Mouse (Mus musculus) forebrain, embryonic 10.5 days (tissue): ENCODE data around the gene Smarcd3. TPM values are rescaled to one million over a fixed set of nuclear protein-coding genes. Genes with fewer than 3 reads are reported as not detected.

Experiments
- DNase-seq: peaks from one replicate; pipeline ENCODE4 v3.0.0-alpha.2; 2017; ENCODE audit warnings: low spot score; ENCODE audit errors: extremely low spot score
- H3K27ac ChIP-seq: fragments of 300-500 bp; sonication (generic); 2 replicates; pipeline ENCODE4 v1.5.1; 2016; ENCODE audit warnings: mild to moderate bottlenecking
- H3K27me3 ChIP-seq: fragments of 300-500 bp; sonication (generic); 2 replicates; pipeline ENCODE4 v1.6.1; 2016; ENCODE audit warnings: mild to moderate bottlenecking; ENCODE audit not compliant: poor library complexity, severe bottlenecking
- H3K36me3 ChIP-seq: fragments of 300-500 bp; sonication (generic); replicated peaks from 2 replicates; pipeline ENCODE4 v1.6.1; 2016; ENCODE audit warnings: mild to moderate bottlenecking, moderate library complexity
- H3K4me1 ChIP-seq: fragments of 300-500 bp; sonication (generic); 2 replicates; pipeline ENCODE4 v1.6.1; 2016
- H3K4me3 ChIP-seq: fragments of 300-500 bp; sonication (generic); 2 replicates; pipeline ENCODE4 v1.5.1; 2016; ENCODE audit warnings: mild to moderate bottlenecking, moderate library complexity
- H3K9me3 ChIP-seq: fragments of 300-500 bp; sonication (generic); 2 replicates; pipeline ENCODE4 v1.6.1; 2016; ENCODE audit warnings: mild to moderate bottlenecking, moderate library complexity
- WGBS: fragments of 180-500 bp; shearing (Covaris S2); methylation state at CpG from one replicate; pipeline ENCODE4 v1.1.7; 2016; 5-methylcytosine and 5-hydroxymethylcytosine counted together
- polyA plus RNA-seq: library from polyadenylated mRNA; unstranded; fragments of >200 nt; fragmentation: Nextera tagmentation; extraction: Ambion mirVana; gene quantifications from 2 replicates; pipeline ENCODE4 v1.2.1, GENCODE M21; 2016

Smarcd3 gene
- polyA plus RNA-seq, 1 experiment from 2014 or later = 39.7 TPM

DNA sequence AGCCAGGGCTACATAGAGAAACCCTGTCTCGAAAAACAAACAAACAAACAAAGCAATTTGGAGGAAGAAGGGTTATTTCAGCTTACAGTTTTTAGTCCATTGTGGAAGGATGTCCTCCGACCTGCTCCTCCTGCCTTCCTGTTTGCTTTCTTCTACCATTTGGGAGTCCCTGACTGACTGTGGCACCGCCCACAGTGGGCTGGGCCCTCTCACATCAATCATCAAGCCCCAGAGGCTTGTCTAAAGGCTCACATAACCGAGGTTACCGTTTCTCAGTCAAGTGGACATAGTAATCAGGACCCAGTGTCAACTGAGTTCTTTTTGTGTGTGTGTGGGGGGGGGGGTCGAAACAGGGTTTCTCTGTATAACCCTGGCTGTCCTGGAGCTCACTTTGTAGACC lies 13.9 kb upstream of the Smarcd3 start:
- Histone ChIP-seq H3K27me3 (no peaks in the 10 kb centered on the region), H3K4me3 (no peak overlapping the region), H3K36me3 (no peaks in the 10 kb centered on the region), H3K27ac (no peak overlapping the region), H3K9me3 (no peaks in the 10 kb centered on the region), H3K4me1 (peaks cover 15% of the 10 kb centered on the region)
- 75% methylated on average over 6 of the region's 6 CpGs for WGBS
- no peak for DNase-seq

DNA sequence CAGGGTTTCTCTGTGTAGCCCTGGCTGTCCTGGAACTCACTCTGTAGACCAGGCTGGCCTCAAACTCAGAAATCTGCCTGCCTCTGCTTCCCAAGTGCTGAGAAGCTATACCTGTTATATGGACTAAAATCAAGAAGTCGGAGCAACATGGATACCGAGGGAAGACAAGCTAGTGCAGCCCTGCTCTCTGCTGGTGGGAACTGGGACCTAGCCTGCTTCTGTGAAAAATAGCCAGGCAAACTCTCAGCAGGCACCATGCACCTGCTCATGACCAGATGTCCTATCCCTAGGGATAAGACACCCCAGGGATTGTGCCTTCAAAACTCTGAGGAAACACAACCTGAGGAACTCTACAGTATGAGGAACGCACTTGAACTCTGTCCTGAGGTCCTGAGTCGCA lies 12.8 kb upstream of the Smarcd3 start:
- 84% methylated on average over 4 of the region's 4 CpGs for WGBS
- Histone ChIP-seq H3K27me3 (no peaks in the 10 kb centered on the region), H3K4me3 (no peak overlapping the region), H3K36me3 (no peaks in the 10 kb centered on the region), H3K4me1 (peaks cover 15% of the 10 kb centered on the region), H3K27ac (no peak overlapping the region), H3K9me3 (no peaks in the 10 kb centered on the region)
- no peak for DNase-seq

DNA sequence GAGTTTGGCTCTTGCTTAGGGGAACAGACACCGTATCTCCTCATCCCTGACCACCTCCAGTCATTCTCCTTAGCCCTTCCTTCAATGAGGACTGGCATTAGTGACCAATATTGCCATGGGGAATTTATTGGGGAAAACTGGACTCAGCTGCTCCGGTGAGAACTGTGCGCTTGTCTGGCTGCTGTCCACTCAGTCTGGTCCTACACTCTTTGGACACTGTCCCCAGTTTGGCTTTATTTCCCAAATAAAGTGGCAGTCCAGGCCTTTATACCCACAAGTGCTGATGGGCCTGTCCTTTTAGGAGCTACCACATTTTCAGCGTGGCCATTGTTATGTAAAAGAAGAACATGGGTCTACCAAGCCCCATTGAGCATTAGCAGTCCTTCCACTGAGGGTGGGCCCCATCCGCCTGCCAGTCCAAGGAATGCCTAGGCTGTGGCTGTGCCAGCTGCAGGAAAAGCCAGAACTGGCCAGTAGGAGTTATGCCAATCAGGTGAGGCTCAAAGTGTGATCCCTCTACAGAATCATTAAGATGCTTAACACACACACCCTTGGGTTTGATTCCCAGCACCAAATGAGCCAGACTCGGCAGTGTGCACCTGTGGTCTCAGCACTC lies 11.4 kb upstream of the Smarcd3 start:
- Histone ChIP-seq H3K4me1 (peaks cover 15% of the 10 kb centered on the region), H3K27me3 (peaks cover 7% of the 10 kb centered on the region; the same call in 1 of the 2 replicates), H3K9me3 (no peaks in the 10 kb centered on the region), H3K27ac (no peak overlapping the region), H3K36me3 (no peaks in the 10 kb centered on the region), H3K4me3 (no peak overlapping the region)
- WGBS = 70% methylated on average over 6 of the region's 6 CpGs
- DNase-seq = no peak

DNA sequence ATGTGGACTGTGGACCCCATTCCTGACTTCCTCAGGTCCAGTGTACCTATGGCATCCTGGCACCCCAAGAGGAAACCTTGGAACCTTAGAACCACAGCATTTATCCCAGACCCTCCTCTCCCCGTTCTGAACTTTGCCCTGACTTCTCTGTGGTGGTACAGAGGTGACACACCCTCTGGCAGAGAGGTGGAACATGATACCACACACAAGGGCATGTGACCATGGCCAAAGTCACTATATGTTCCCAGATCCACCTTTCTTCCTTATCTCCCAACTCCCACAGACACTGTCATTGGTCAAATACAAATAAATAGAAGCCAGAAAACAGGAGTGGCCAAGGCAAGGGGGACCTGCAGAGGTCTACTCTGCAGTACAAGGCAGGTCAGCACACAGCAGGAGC lies 10.9 kb upstream of the Smarcd3 start:
- no peak overlapping the region for H3K4me3 ChIP-seq
- H3K9me3 ChIP-seq = no peaks in the 10 kb centered on the region
- H3K27me3 ChIP-seq = peaks cover 7% of the 10 kb centered on the region; the same call in 1 of the 2 replicates
- H3K36me3 ChIP-seq = no peaks in the 10 kb centered on the region
- H3K27ac ChIP-seq = no peak overlapping the region
- DNase-seq = no peak
- WGBS = 55% methylated on average over 1 of the region's 1 CpGs
- H3K4me1 ChIP-seq = peaks cover 15% of the 10 kb centered on the region

DNA sequence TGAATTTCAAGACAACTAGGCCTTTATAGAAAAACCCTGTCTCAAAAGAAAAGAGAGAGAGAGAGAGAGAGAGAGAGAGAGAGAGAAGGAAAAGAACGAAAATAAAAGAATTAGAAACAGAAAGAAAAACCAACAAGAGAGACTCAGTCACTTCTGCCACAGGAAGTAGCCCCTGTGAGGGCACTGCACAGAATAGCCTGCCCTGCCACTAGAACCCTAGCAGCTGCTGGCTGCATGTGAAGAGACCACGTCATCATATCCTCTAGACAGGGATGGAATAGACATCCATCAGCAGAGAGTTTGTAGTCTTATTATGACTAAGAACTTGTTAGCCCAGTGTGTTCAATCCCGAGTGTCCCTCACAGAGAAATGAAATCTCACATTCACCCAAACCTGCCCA lies 5.5 kb upstream of the Smarcd3 start:
- DNase-seq = no peak
- H3K36me3 ChIP-seq = no peaks in the 10 kb centered on the region
- H3K4me3 ChIP-seq = no peak overlapping the region
- H3K4me1 ChIP-seq = peaks cover 4% of the 10 kb centered on the region
- 71% methylated on average over 3 of the region's 3 CpGs for WGBS
- H3K27ac ChIP-seq = no peak overlapping the region
- H3K9me3 ChIP-seq = no peaks in the 10 kb centered on the region
- peaks cover 18% of the 10 kb centered on the region for H3K27me3 ChIP-seq

DNA sequence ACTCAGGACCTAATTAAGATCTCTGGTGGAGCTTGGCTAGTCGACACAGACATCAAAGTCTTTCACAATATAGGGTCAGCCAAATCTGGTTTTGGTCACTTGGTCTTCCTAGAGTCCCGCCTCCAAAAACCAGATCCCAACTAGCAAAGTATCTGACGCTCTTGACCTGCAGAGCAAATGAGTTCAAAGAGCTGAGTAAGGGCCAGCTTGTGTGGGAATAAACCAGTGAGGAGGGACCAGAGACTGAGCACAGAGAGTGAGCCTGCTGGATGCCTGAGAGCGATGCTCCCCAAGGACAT lies 560 bp upstream of the Smarcd3 start:
- H3K4me3 ChIP-seq = peak overlapping the region; percentile 70
- peaks cover 60% of the 10 kb centered on the region for H3K27me3 ChIP-seq
- H3K27ac ChIP-seq = no peak overlapping the region
- no peak for DNase-seq
- no peaks in the 10 kb centered on the region for H3K36me3 ChIP-seq
- 40% methylated on average over 4 of the region's 4 CpGs for WGBS
- peaks cover 35% of the 10 kb centered on the region for H3K4me1 ChIP-seq
- H3K9me3 ChIP-seq = no peaks in the 10 kb centered on the region

DNA sequence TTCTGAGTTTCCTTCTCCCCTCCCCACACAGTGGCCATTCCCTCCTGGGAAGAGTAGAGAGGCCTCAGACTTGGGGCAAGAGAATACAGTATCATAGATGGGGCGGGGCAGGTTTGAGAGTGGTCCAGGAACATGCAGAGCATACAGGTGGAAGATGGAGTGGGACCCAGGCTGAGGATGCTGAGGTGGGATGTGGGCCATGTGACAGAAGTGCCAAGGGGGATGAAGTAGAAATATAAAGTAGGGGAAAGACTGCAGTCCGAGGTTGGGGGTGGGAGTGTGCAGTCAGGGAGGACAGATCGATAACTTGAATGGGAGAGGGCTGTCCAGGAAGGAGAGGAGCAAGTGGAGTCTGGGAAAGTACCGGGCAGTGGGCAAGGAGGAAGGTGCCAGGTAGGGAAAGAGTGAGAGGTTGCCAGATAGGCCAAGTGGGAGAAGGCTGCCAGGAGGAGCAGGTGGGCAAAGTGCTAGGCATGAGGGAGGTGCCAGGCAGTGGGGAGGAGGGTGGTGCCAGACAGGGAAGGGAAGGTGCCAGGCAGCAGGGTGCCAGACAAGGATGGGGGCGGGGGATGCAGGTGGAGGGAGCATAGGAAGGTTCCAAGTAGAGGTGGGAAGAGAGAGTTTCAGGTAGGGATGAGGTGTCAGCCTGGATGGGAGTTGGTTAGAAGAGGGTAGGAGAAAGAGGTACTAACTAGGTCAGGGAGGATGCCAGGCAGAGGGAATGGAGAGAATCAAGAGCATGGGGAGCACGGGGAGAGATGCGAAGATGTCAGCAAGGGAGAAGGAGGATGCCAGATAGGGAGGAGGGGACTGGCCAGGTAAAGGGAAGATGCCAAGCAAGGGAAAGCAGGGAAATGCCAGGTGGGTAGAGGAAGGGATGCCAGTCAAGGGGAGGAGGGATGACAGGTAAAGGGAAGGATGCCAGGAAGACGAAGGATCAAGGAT lies 898 bp downstream of the Smarcd3 start:
- WGBS = 43% methylated on average over 8 of the region's 8 CpGs
- H3K36me3 ChIP-seq = no peaks in the 10 kb centered on the region
- H3K4me3 ChIP-seq = peak overlapping the region; percentile 70
- peaks cover 65% of the 10 kb centered on the region for H3K27me3 ChIP-seq
- H3K9me3 ChIP-seq = no peaks in the 10 kb centered on the region
- H3K27ac ChIP-seq = peak overlapping the region; percentile 84; the same call in 1 of the 2 replicates
- no peak for DNase-seq
- H3K4me1 ChIP-seq = peaks cover 35% of the 10 kb centered on the region

DNA sequence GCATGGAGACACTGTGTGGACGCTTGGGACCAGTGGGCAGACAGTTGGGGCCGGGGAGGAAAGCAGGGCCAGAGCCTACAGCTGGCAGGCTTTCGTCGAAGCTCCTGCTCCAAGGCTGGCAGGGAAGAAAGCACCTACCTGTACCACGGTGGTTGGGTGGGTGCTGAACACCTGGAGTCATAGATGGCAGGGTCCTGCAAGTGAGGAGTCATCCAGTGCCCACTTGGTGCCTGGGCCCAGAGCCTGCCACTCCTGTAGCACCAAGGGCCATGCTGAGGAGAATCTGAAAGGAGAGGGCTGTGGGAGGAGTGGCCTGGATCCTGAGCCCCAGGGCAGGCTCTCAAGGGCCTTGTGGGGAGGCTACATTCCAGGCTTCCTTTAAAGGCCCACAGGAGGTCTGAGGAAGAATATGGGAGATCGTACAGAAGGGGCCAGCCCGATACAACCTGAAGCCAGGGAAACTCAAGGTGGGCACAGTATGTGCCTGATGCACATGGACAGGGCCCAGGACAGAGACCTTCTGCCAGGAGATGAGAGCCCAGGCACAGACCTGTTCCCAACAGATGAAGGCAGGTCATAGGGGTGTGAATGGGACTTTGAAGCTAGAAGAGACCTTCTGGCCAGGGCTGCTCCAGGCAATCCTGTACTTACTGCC lies 1.7 kb downstream of the Smarcd3 start:
- no peaks in the 10 kb centered on the region for H3K36me3 ChIP-seq
- H3K9me3 ChIP-seq = no peaks in the 10 kb centered on the region
- WGBS = 62% methylated on average over 7 of the region's 7 CpGs
- no peak overlapping the region for H3K4me3 ChIP-seq
- no peak overlapping the region for H3K27ac ChIP-seq
- DNase-seq = no peak
- peaks cover 65% of the 10 kb centered on the region for H3K27me3 ChIP-seq
- H3K4me1 ChIP-seq = peaks cover 35% of the 10 kb centered on the region

DNA sequence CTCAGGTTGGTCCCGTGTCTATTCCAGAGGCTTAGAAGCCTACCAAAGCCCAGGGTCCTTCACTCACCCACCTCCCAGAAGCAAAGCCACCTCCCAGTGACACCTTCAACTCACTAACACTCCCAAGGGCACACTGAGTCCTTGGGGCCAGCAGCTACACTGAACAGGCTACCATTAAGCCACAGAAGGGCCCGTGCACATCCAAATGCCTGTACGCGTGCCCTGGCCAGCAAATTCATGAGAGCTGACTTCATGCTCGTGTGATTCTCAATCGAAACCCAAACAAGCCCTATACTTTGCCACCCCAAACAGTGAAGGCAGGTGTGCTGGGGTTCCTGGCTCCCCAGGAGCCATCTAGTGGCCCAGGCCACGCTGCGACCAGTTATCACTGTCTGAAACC lies 3.6 kb downstream of the Smarcd3 start:
- Histone ChIP-seq H3K27ac (no peak overlapping the region), H3K9me3 (no peaks in the 10 kb centered on the region), H3K36me3 (no peaks in the 10 kb centered on the region), H3K27me3 (peaks cover 60% of the 10 kb centered on the region), H3K4me1 (peaks cover 35% of the 10 kb centered on the region), H3K4me3 (no peak overlapping the region)
- 70% methylated on average over 8 of the region's 8 CpGs for WGBS
- DNase-seq = no peak

DNA sequence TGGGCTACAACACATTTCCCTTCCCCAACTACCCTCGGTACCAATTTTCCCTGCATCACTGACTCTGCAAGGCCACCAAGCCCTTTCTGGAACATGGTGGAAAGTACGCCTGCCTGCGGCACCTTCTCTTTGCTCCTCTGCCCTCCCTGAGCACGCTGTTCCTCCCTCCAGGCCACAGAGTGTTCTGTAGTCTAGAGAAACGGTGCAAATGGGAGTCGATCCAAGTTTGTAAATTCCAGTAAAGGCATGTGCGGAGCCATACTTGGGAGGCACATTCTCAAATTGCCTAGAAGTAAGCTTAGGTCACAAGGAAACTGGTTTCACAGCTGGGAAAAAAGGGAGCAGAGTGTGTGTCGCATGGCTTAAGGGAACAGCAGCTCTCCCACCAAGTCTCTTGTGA lies 4.1 kb downstream of the Smarcd3 start:
- no peak for DNase-seq
- 81% methylated on average over 8 of the region's 8 CpGs for WGBS

DNA sequence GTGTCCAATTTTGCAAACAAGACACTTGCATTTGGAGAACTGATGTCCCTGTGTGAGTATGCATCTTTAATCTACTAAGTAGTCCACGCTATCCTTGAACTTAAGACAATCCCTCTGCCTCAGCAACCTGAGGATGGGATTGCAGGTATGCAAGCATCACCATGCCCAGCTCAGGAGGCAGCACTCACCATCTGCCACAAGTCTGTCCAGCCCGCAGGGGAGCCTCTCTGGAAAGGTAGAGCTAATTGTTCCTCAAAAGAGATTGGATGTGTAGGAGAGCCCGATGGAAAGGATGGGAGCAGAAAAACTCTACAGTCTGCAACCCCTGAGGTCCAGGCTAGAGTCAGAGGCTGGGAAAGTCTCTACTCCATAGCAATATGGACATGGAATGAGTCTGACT lies 5.3 kb downstream of the Smarcd3 start:
- H3K4me1 ChIP-seq = peaks cover 24% of the 10 kb centered on the region
- H3K36me3 ChIP-seq = no peaks in the 10 kb centered on the region
- H3K9me3 ChIP-seq = no peaks in the 10 kb centered on the region
- no peak overlapping the region for H3K4me3 ChIP-seq
- no peak for DNase-seq
- WGBS = 77% methylated on average over 3 of the region's 3 CpGs
- peaks cover 47% of the 10 kb centered on the region for H3K27me3 ChIP-seq
- H3K27ac ChIP-seq = no peak overlapping the region

More for the DNA sequence above, 4.1 kb downstream of the Smarcd3 start:
- H3K36me3 ChIP-seq = no peaks in the 10 kb centered on the region
- H3K4me3 ChIP-seq = no peak overlapping the region
- H3K9me3 ChIP-seq = no peaks in the 10 kb centered on the region
- H3K27ac ChIP-seq = no peak overlapping the region
- H3K27me3 ChIP-seq = peaks cover 58% of the 10 kb centered on the region
- H3K4me1 ChIP-seq = peaks cover 35% of the 10 kb centered on the region

DNA sequence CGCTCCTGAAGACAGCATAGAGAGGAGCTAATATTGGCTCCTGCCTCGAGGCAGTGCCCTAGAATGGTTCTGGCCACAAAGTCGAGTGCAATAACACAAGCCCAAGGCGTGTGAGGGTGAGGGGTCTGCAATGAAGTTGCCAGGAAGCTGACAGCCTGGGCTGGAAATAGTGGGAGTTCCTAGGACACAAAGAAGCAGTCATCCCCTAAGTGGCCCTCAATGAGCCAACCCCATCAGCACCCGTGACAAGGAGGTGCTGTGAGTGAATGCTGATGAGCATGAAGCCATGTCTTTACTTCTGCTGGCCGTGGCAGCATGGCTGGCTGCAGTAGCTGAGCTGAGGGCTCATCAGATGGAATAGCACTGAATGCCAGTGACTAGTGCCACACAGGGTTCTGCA lies 9.1 kb downstream of the Smarcd3 start:
- H3K4me1 ChIP-seq = peaks cover 17% of the 10 kb centered on the region
- H3K36me3 ChIP-seq = no peaks in the 10 kb centered on the region
- H3K27me3 ChIP-seq = peaks cover 8% of the 10 kb centered on the region; the same call in 1 of the 2 replicates
- H3K27ac ChIP-seq = no peak overlapping the region
- no peak overlapping the region for H3K4me3 ChIP-seq
- no peaks in the 10 kb centered on the region for H3K9me3 ChIP-seq
- no peak for DNase-seq
- WGBS = 72% methylated on average over 6 of the region's 6 CpGs

DNA sequence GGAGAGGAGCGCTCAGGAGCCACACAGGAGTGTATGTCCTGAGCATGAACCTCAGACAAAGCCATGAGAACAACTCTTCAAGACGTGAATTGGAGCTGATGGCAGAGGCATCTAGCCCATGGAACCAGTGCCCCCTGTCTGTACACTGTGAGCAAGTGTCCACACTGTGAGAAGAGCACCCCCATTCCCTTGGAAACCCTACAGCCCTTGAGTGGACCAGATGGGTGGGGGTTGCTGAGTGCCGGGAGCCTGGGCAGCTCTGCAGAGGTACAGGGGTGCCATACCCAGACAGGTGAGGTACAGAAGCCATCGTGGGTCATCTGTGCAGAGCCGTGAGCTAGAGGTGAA lies 11.9 kb downstream of the Smarcd3 start:
- Histone ChIP-seq H3K4me3 (no peak overlapping the region), H3K9me3 (no peaks in the 10 kb centered on the region), H3K36me3 (no peaks in the 10 kb centered on the region), H3K27me3 (peaks cover 15% of the 10 kb centered on the region), H3K4me1 (peaks cover 19% of the 10 kb centered on the region), H3K27ac (peak overlapping the region; percentile 56; the same call in 1 of the 2 replicates)
- no peak for DNase-seq
- 78% methylated on average over 5 of the region's 5 CpGs for WGBS
